Mouse (Mus musculus): ENCODE measurements around the gene Slc6a13. TPM values are rescaled to one million over a fixed set of nuclear protein-coding genes. Genes with fewer than 3 reads are reported as not detected.
"Not testable (repeated sequence)": the region's sequence is repeated elsewhere in the genome, so short reads cannot be mapped to it uniquely, and the experiment has no call there.

Slc6a13 gene
- polyA plus RNA-seq, 1 experiment from 2014 or later, result 3.2 TPM

GRCm38 (mm10) chr6:121356041-121356440 lies 56.0 kb downstream of the Slc6a13 start:
- no peak overlapping the region for H3K4me2 ChIP-seq
- H3K4me3 ChIP-seq (replicated peaks), result no peak overlapping the region
- no peaks in the 10 kb centered on the region for H3K4me1 ChIP-seq
- H3K27ac ChIP-seq, result no peak overlapping the region
- no peaks in the 10 kb centered on the region for H3K9me3 ChIP-seq
- no peak overlapping the region for H3K9ac ChIP-seq
- H3K36me3 ChIP-seq, result no peaks in the 10 kb centered on the region
- 73% methylated on average over 1 of the region's 1 CpGs for WGBS
- no peak for ATAC-seq (ENCODE audit: insufficient read depth, low FRiP score, low read depth)
- H3K27me3 ChIP-seq (replicated peaks), result no peaks in the 10 kb centered on the region

GRCm38 (mm10) chr6:121357232-121357631 lies 57.2 kb downstream of the Slc6a13 start:
- ATAC-seq (ENCODE audit: insufficient read depth, low FRiP score, low read depth), result no peak
- WGBS, result 81% methylated on average over 6 of the region's 6 CpGs
- no peak overlapping the region for H3K4me3 ChIP-seq (replicated peaks)

GRCm38 (mm10) chr6:121363061-121363460 lies 63.0 kb downstream of the Slc6a13 start:
- Histone ChIP-seq H3K4me2 (no peak overlapping the region), H3K27ac (no peak overlapping the region), H3K36me3 (no peaks in the 10 kb centered on the region), H3K27me3 (replicated peaks) (no peaks in the 10 kb centered on the region), H3K9ac (no peak overlapping the region), H3K4me1 (no peaks in the 10 kb centered on the region), H3K4me3 (replicated peaks) (no peak overlapping the region), H3K9me3 (no peaks in the 10 kb centered on the region)
- ATAC-seq (ENCODE audit: insufficient read depth, low FRiP score, low read depth), result no peak
- WGBS, result 68% methylated on average over 6 of the region's 6 CpGs

More at GRCm38 (mm10) chr6:121357232-121357631, 57.2 kb downstream of the Slc6a13 start:
- Histone ChIP-seq H3K36me3 (no peaks in the 10 kb centered on the region), H3K27ac (no peak overlapping the region), H3K4me2 (no peak overlapping the region), H3K4me1 (no peaks in the 10 kb centered on the region), H3K27me3 (replicated peaks) (no peaks in the 10 kb centered on the region), H3K9me3 (no peaks in the 10 kb centered on the region), H3K9ac (no peak overlapping the region)

- ATAC-seq (ENCODE audit: insufficient read depth, low FRiP score, low read depth), result no peak
These were observed 63.9 kb downstream of the Slc6a13 start for GRCm38 (mm10) chr6:121363956-121364355.

GRCm38 (mm10) chr6:121366537-121366936 lies 66.5 kb downstream of the Slc6a13 start:
- not testable (repeated sequence) for H3K4me3 ChIP-seq (replicated peaks); H3K4me2 ChIP-seq; H3K36me3 ChIP-seq; H3K9ac ChIP-seq; H3K27me3 ChIP-seq (replicated peaks); ATAC-seq (ENCODE audit: insufficient read depth, low FRiP score, low read depth); H3K27ac ChIP-seq; H3K9me3 ChIP-seq; H3K4me1 ChIP-seq
- 15% methylated on average over 2 of the region's 2 CpGs for WGBS

More at GRCm38 (mm10) chr6:121363956-121364355, 63.9 kb downstream of the Slc6a13 start:
- no peaks in the 10 kb centered on the region for H3K36me3 ChIP-seq
- H3K27ac ChIP-seq, result no peak overlapping the region
- H3K9me3 ChIP-seq, result no peaks in the 10 kb centered on the region
- H3K27me3 ChIP-seq (replicated peaks), result no peaks in the 10 kb centered on the region
- 83% methylated on average over 4 of the region's 4 CpGs for WGBS
- H3K4me3 ChIP-seq (replicated peaks), result no peak overlapping the region
- H3K4me1 ChIP-seq, result no peaks in the 10 kb centered on the region
- no peak overlapping the region for H3K4me2 ChIP-seq
- no peak overlapping the region for H3K9ac ChIP-seq

- no peak; the same call in 1 of the 2 replicates for ATAC-seq (ENCODE audit: insufficient read depth, low FRiP score, low read depth)
These were observed 67.1 kb downstream of the Slc6a13 start for GRCm38 (mm10) chr6:121367099-121367498.

GRCm38 (mm10) chr6:121371197-121371980 lies 71.4 kb downstream of the Slc6a13 start:
- Histone ChIP-seq H3K9me3 (no peaks in the 10 kb centered on the region), H3K9ac (no peak overlapping the region), H3K4me1 (no peaks in the 10 kb centered on the region), H3K36me3 (no peaks in the 10 kb centered on the region), H3K4me3 (replicated peaks) (no peak overlapping the region), H3K27me3 (replicated peaks) (no peaks in the 10 kb centered on the region), H3K4me2 (no peak overlapping the region), H3K27ac (no peak overlapping the region)
- 59% methylated on average over 10 of the region's 10 CpGs for WGBS
- no peak for ATAC-seq (ENCODE audit: insufficient read depth, low FRiP score, low read depth)

More at GRCm38 (mm10) chr6:121367099-121367498, 67.1 kb downstream of the Slc6a13 start:
- H3K9me3 ChIP-seq, result no peaks in the 10 kb centered on the region
- WGBS, result 57% methylated on average over 3 of the region's 3 CpGs
- H3K36me3 ChIP-seq, result no peaks in the 10 kb centered on the region
- no peak overlapping the region for H3K4me3 ChIP-seq (replicated peaks)
- H3K4me1 ChIP-seq, result no peaks in the 10 kb centered on the region
- no peaks in the 10 kb centered on the region for H3K27me3 ChIP-seq (replicated peaks)
- H3K9ac ChIP-seq, result no peak overlapping the region
- no peak overlapping the region for H3K27ac ChIP-seq
- H3K4me2 ChIP-seq, result no peak overlapping the region

GRCm38 (mm10) chr6:121376159-121376558 lies 76.1 kb downstream of the Slc6a13 start:
- H3K27ac ChIP-seq, result no peak overlapping the region
- no peak overlapping the region for H3K4me2 ChIP-seq
- WGBS, result 62% methylated on average over 12 of the region's 12 CpGs
- no peaks in the 10 kb centered on the region for H3K27me3 ChIP-seq (replicated peaks)
- no peaks in the 10 kb centered on the region for H3K4me1 ChIP-seq
- no peaks in the 10 kb centered on the region for H3K9me3 ChIP-seq
- no peak for ATAC-seq (ENCODE audit: insufficient read depth, low FRiP score, low read depth)
- no peak overlapping the region for H3K4me3 ChIP-seq (replicated peaks)
- no peak overlapping the region for H3K9ac ChIP-seq
- H3K36me3 ChIP-seq, result no peaks in the 10 kb centered on the region

GRCm38 (mm10) chr6:121378256-121378655 lies 78.2 kb downstream of the Slc6a13 start:
- Histone ChIP-seq H3K27ac (no peak overlapping the region), H3K36me3 (no peaks in the 10 kb centered on the region), H3K4me2 (no peak overlapping the region), H3K27me3 (replicated peaks) (no peaks in the 10 kb centered on the region), H3K4me1 (no peaks in the 10 kb centered on the region), H3K9me3 (no peaks in the 10 kb centered on the region), H3K4me3 (replicated peaks) (no peak overlapping the region), H3K9ac (no peak overlapping the region)
- WGBS, result 48% methylated on average over 4 of the region's 4 CpGs
- no peak for ATAC-seq (ENCODE audit: insufficient read depth, low FRiP score, low read depth)

- WGBS, result 80% methylated on average over 8 of the region's 8 CpGs
- ATAC-seq (ENCODE audit: insufficient read depth, low FRiP score, low read depth), result no peak
These were observed 80.5 kb downstream of the Slc6a13 start for GRCm38 (mm10) chr6:121380576-121380975.

GRCm38 (mm10) chr6:121382071-121382470 lies 82.0 kb downstream of the Slc6a13 start:
- H3K9me3 ChIP-seq, result no peaks in the 10 kb centered on the region
- H3K4me2 ChIP-seq, result no peak overlapping the region
- no peak for ATAC-seq (ENCODE audit: insufficient read depth, low FRiP score, low read depth)
- H3K4me3 ChIP-seq (replicated peaks), result no peak overlapping the region
- H3K27ac ChIP-seq, result no peak overlapping the region
- no peaks in the 10 kb centered on the region for H3K4me1 ChIP-seq
- WGBS, result 59% methylated on average over 10 of the region's 10 CpGs
- no peak overlapping the region for H3K9ac ChIP-seq
- H3K36me3 ChIP-seq, result no peaks in the 10 kb centered on the region
- H3K27me3 ChIP-seq (replicated peaks), result no peaks in the 10 kb centered on the region

More at GRCm38 (mm10) chr6:121380576-121380975, 80.5 kb downstream of the Slc6a13 start:
- Histone ChIP-seq H3K4me2 (no peak overlapping the region), H3K36me3 (no peaks in the 10 kb centered on the region), H3K9ac (no peak overlapping the region), H3K27ac (no peak overlapping the region), H3K9me3 (no peaks in the 10 kb centered on the region), H3K4me3 (replicated peaks) (no peak overlapping the region), H3K4me1 (no peaks in the 10 kb centered on the region), H3K27me3 (replicated peaks) (no peaks in the 10 kb centered on the region)

GRCm38 (mm10) chr6:121385397-121385796 lies 85.4 kb downstream of the Slc6a13 start:
- Histone ChIP-seq H3K27ac (no peak overlapping the region), H3K9me3 (no peaks in the 10 kb centered on the region), H3K4me3 (replicated peaks) (no peak overlapping the region), H3K4me1 (no peaks in the 10 kb centered on the region), H3K27me3 (replicated peaks) (no peaks in the 10 kb centered on the region), H3K9ac (no peak overlapping the region), H3K4me2 (no peak overlapping the region), H3K36me3 (no peaks in the 10 kb centered on the region)
- no peak for ATAC-seq (ENCODE audit: insufficient read depth, low FRiP score, low read depth)
- WGBS, result 86% methylated on average over 3 of the region's 3 CpGs

All from stomach, embryonic 15.5 days (tissue).